Mouse (Mus musculus): ENCODE data around the gene Trex1.

GRCm38 (mm10) chr9:109060898-109061295 is 1.4 kb upstream of the Trex1 start:
- TF ChIP-seq POLR2A (IDR thresholded peaks at IDR 0.05; ENCODE audit: control insufficient read depth, low read depth, low read length): no peak
- no peak for TF ChIP-seq CTCF (IDR thresholded peaks at IDR 0.05; ENCODE audit: control insufficient read depth, insufficient read depth, insufficient replicate concordance, low read depth, low read length)
